ENCODE assay signal across 20 mouse cellular contexts in the genomic region with DNA sequence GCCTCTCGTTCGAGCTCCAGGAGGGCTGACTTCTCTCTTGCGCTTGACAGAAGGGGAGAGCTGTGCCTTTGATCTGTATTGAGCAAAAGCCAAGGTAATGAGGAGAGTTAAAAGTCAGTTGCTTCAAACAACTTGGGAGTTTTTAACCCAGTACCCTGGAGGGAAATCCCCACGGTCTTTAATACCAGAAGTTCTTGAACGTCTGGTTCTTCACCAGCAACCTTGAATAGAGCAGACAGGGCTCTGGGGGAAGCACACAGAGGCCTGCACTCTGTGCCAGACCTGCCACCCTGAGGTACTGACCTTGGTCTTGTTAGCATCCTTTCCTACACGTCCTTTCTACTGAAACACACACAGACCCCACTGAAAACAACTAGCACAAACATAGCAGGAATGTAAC. TPM values are rescaled to one million over a fixed set of nuclear protein-coding genes. Genes with fewer than 3 reads are reported as not detected.
"Had no signal": no experiment of that assay in that cellular context is flagged by ENCODE, and none has a peak within 500 bp of the region (broad histone marks: within the 10 kb centered on the region; RNA-seq: fewer than 3 reads in every experiment).

No protein-coding gene starts in this region.

- H3K9me3 ChIP-seq: liver, embryonic 13.5 days; stomach, embryonic 15.5 days had no signal

- H3K4me1 ChIP-seq: liver, embryonic 13.5 days; stomach, embryonic 15.5 days had no signal

- DNase-seq: kidney, postnatal 14 days; kidney, postnatal 4 days; liver, embryonic 13.5 days; lung, adult 2 months; lung, postnatal 14 days; lung, postnatal 4 days; midbrain, embryonic 14.5 days; retina, postnatal 1 day; right cerebral cortex, postnatal 25 days; spleen, adult 18-20 months; thymus, postnatal 36 days had no signal

- H3K27me3 ChIP-seq: liver, embryonic 13.5 days; stomach, embryonic 15.5 days had no signal

- H3K4me2 ChIP-seq: liver, embryonic 13.5 days; midbrain, embryonic 11.5 days; stomach, embryonic 15.5 days had no signal

- H3K27ac ChIP-seq: liver, embryonic 13.5 days; stomach, embryonic 15.5 days had no signal

- H3K4me3 ChIP-seq: liver, embryonic 13.5 days; stomach, embryonic 15.5 days had no signal

- H3K9ac ChIP-seq: liver, embryonic 13.5 days; stomach, embryonic 15.5 days had no signal

RNA-seq across cellular contexts. Expression of gene Nkx3-2, which starts 24.6 kb away (rescaled TPM):
- polyA plus RNA-seq: kidney, embryonic 16.5 days; liver, adult 2 months; liver, embryonic 13.5 days; liver, embryonic 16.5 days; lung, adult 2 months; lung, embryonic 16.5 days; midbrain, embryonic 14.5 days; midbrain, postnatal 0 days; neural tube, embryonic 14.5 days; urinary bladder, adult 2 months had no signal
